Mouse (Mus musculus): ENCODE results near the gene Prss50. TPM values are rescaled to one million over a fixed set of nuclear protein-coding genes. Genes with fewer than 3 reads are reported as not detected.
A peak's percentile ranks its signal among the peaks of the same experiment; 100 is the strongest.

The Prss50 gene
- polyA plus RNA-seq, 1 experiment from 2014 or later: 0.24 TPM

- no peaks in the 10 kb centered on the region for H3K9me3 ChIP-seq (ENCODE audit: control insufficient read depth, low read length)
- 72% methylated on average over 12 of the region's 12 CpGs for WGBS
- H3K27me3 ChIP-seq (ENCODE audit: control insufficient read depth, insufficient read depth, low read length): no peaks in the 10 kb centered on the region
- no peak overlapping the region for H3K4me3 ChIP-seq (ENCODE audit: low read length)
- no peak for ATAC-seq (ENCODE audit: low FRiP score, low TSS enrichment)
- H3K36me3 ChIP-seq (ENCODE audit: control insufficient read depth, insufficient read depth, low read length): no peaks in the 10 kb centered on the region
- no peak overlapping the region for H3K4me2 ChIP-seq (replicated peaks; ENCODE audit: low read depth, low read length)
- no peak overlapping the region for H3K9ac ChIP-seq (ENCODE audit: low read depth, low read length)
- no peak overlapping the region for H3K27ac ChIP-seq (ENCODE audit: low read depth, low read length)
- peaks cover 17% of the 10 kb centered on the region for H3K4me1 ChIP-seq (ENCODE audit: control insufficient read depth, insufficient read depth, low read length)
Measured at GRCm38 (mm10) chr9:110891077-110891828, 33.5 kb downstream of the Prss50 start.

GRCm38 (mm10) chr9:110892552-110892951 is 34.8 kb downstream of the Prss50 start:
- H3K4me2 ChIP-seq (replicated peaks; ENCODE audit: low read depth, low read length): no peak overlapping the region
- WGBS: 87% methylated on average over 3 of the region's 3 CpGs

GRCm38 (mm10) chr9:110893429-110893828 is 35.7 kb downstream of the Prss50 start:
- Histone ChIP-seq H3K4me3 (ENCODE audit: low read length) (no peak overlapping the region), H3K4me2 (replicated peaks; ENCODE audit: low read depth, low read length) (no peak overlapping the region), H3K9ac (ENCODE audit: low read depth, low read length) (no peak overlapping the region), H3K36me3 (ENCODE audit: control insufficient read depth, insufficient read depth, low read length) (no peaks in the 10 kb centered on the region; the same call in 1 of the 2 replicates), H3K27ac (ENCODE audit: low read depth, low read length) (no peak overlapping the region), H3K9me3 (ENCODE audit: control insufficient read depth, low read length) (no peaks in the 10 kb centered on the region), H3K27me3 (ENCODE audit: control insufficient read depth, insufficient read depth, low read length) (no peaks in the 10 kb centered on the region), H3K4me1 (ENCODE audit: control insufficient read depth, insufficient read depth, low read length) (peaks cover 15% of the 10 kb centered on the region)
- WGBS: 73% methylated on average over 10 of the region's 10 CpGs
- ATAC-seq (ENCODE audit: low FRiP score, low TSS enrichment): no peak

More at GRCm38 (mm10) chr9:110892552-110892951, 34.8 kb downstream of the Prss50 start:
- no peak overlapping the region for H3K9ac ChIP-seq (ENCODE audit: low read depth, low read length)
- ATAC-seq (ENCODE audit: low FRiP score, low TSS enrichment): no peak
- no peaks in the 10 kb centered on the region for H3K9me3 ChIP-seq (ENCODE audit: control insufficient read depth, low read length)
- peaks cover 15% of the 10 kb centered on the region for H3K4me1 ChIP-seq (ENCODE audit: control insufficient read depth, insufficient read depth, low read length)
- H3K27me3 ChIP-seq (ENCODE audit: control insufficient read depth, insufficient read depth, low read length): no peaks in the 10 kb centered on the region
- H3K4me3 ChIP-seq (ENCODE audit: low read length): no peak overlapping the region
- no peaks in the 10 kb centered on the region for H3K36me3 ChIP-seq (ENCODE audit: control insufficient read depth, insufficient read depth, low read length)
- H3K27ac ChIP-seq (ENCODE audit: low read depth, low read length): no peak overlapping the region

- WGBS: 38% methylated on average over 5 of the region's 5 CpGs
- Histone ChIP-seq H3K9me3 (ENCODE audit: control insufficient read depth, low read length) (no peaks in the 10 kb centered on the region), H3K4me3 (ENCODE audit: low read length) (no peak overlapping the region), H3K36me3 (ENCODE audit: control insufficient read depth, insufficient read depth, low read length) (no peaks in the 10 kb centered on the region; the same call in 1 of the 2 replicates), H3K4me2 (replicated peaks; ENCODE audit: low read depth, low read length) (0 out of 2 replicates have a peak overlapping the region, but pooled peaks have one; percentile 25), H3K9ac (ENCODE audit: low read depth, low read length) (no peak overlapping the region), H3K27ac (ENCODE audit: low read depth, low read length) (no peak overlapping the region), H3K4me1 (ENCODE audit: control insufficient read depth, insufficient read depth, low read length) (peaks cover 7% of the 10 kb centered on the region; the same call in 1 of the 2 replicates), H3K27me3 (ENCODE audit: control insufficient read depth, insufficient read depth, low read length) (no peaks in the 10 kb centered on the region)
- ATAC-seq (ENCODE audit: low FRiP score, low TSS enrichment): peak; percentile 40
Measured at GRCm38 (mm10) chr9:110895507-110895906, 37.7 kb downstream of the Prss50 start.

- Histone ChIP-seq H3K27ac (ENCODE audit: low read depth, low read length) (peak overlapping the region; percentile 11; the same call in 1 of the 2 replicates), H3K4me3 (ENCODE audit: low read length) (peak overlapping the region; percentile 10; the same call in 1 of the 2 replicates), H3K4me2 (replicated peaks; ENCODE audit: low read depth, low read length) (peak overlapping the region; percentile 25), H3K9ac (ENCODE audit: low read depth, low read length) (no peak overlapping the region), H3K9me3 (ENCODE audit: control insufficient read depth, low read length) (no peaks in the 10 kb centered on the region), H3K36me3 (ENCODE audit: control insufficient read depth, insufficient read depth, low read length) (no peaks in the 10 kb centered on the region; the same call in 1 of the 2 replicates), H3K27me3 (ENCODE audit: control insufficient read depth, insufficient read depth, low read length) (no peaks in the 10 kb centered on the region), H3K4me1 (ENCODE audit: control insufficient read depth, insufficient read depth, low read length) (peaks cover 7% of the 10 kb centered on the region; the same call in 1 of the 2 replicates)
- peak; percentile 44 for ATAC-seq (ENCODE audit: low FRiP score, low TSS enrichment)
- WGBS: 11% methylated on average over 7 of the region's 7 CpGs
Measured at GRCm38 (mm10) chr9:110895994-110896393, 38.2 kb downstream of the Prss50 start.

- H3K4me2 ChIP-seq (replicated peaks; ENCODE audit: low read depth, low read length): peak overlapping the region; percentile 25
- H3K36me3 ChIP-seq (ENCODE audit: control insufficient read depth, insufficient read depth, low read length): no peaks in the 10 kb centered on the region; the same call in 1 of the 2 replicates
- H3K27ac ChIP-seq (ENCODE audit: low read depth, low read length): no peak overlapping the region
- WGBS: 12% methylated on average over 6 of the region's 6 CpGs
- H3K9ac ChIP-seq (ENCODE audit: low read depth, low read length): no peak overlapping the region
- peak; percentile 67 for ATAC-seq (ENCODE audit: low FRiP score, low TSS enrichment)
- H3K27me3 ChIP-seq (ENCODE audit: control insufficient read depth, insufficient read depth, low read length): no peaks in the 10 kb centered on the region
- H3K4me3 ChIP-seq (ENCODE audit: low read length): peak overlapping the region; percentile 10; the same call in 1 of the 2 replicates
- H3K9me3 ChIP-seq (ENCODE audit: control insufficient read depth, low read length): no peaks in the 10 kb centered on the region
- peaks cover 7% of the 10 kb centered on the region; the same call in 1 of the 2 replicates for H3K4me1 ChIP-seq (ENCODE audit: control insufficient read depth, insufficient read depth, low read length)
Measured at GRCm38 (mm10) chr9:110896595-110896994, 38.8 kb downstream of the Prss50 start.

- H3K27ac ChIP-seq (ENCODE audit: low read depth, low read length): no peak overlapping the region
- WGBS: 41% methylated on average over 10 of the region's 10 CpGs
- H3K4me3 ChIP-seq (ENCODE audit: low read length): no peak overlapping the region
- H3K36me3 ChIP-seq (ENCODE audit: control insufficient read depth, insufficient read depth, low read length): no peaks in the 10 kb centered on the region; the same call in 1 of the 2 replicates
- H3K4me1 ChIP-seq (ENCODE audit: control insufficient read depth, insufficient read depth, low read length): peaks cover 7% of the 10 kb centered on the region; the same call in 1 of the 2 replicates
- no peak for ATAC-seq (ENCODE audit: low FRiP score, low TSS enrichment)
- H3K4me2 ChIP-seq (replicated peaks; ENCODE audit: low read depth, low read length): no peak overlapping the region
- no peaks in the 10 kb centered on the region for H3K27me3 ChIP-seq (ENCODE audit: control insufficient read depth, insufficient read depth, low read length)
- H3K9ac ChIP-seq (ENCODE audit: low read depth, low read length): no peak overlapping the region
- no peaks in the 10 kb centered on the region for H3K9me3 ChIP-seq (ENCODE audit: control insufficient read depth, low read length)
Measured at GRCm38 (mm10) chr9:110899451-110900008, 41.8 kb downstream of the Prss50 start.

GRCm38 (mm10) chr9:110901204-110901603 is 43.4 kb downstream of the Prss50 start:
- Histone ChIP-seq H3K4me1 (ENCODE audit: control insufficient read depth, insufficient read depth, low read length) (no peaks in the 10 kb centered on the region), H3K27me3 (ENCODE audit: control insufficient read depth, insufficient read depth, low read length) (no peaks in the 10 kb centered on the region), H3K9ac (ENCODE audit: low read depth, low read length) (no peak overlapping the region), H3K27ac (ENCODE audit: low read depth, low read length) (no peak overlapping the region), H3K9me3 (ENCODE audit: control insufficient read depth, low read length) (no peaks in the 10 kb centered on the region), H3K36me3 (ENCODE audit: control insufficient read depth, insufficient read depth, low read length) (no peaks in the 10 kb centered on the region; the same call in 1 of the 2 replicates), H3K4me2 (replicated peaks; ENCODE audit: low read depth, low read length) (no peak overlapping the region), H3K4me3 (ENCODE audit: low read length) (no peak overlapping the region)
- 89% methylated on average over 6 of the region's 6 CpGs for WGBS
- no peak for ATAC-seq (ENCODE audit: low FRiP score, low TSS enrichment)

GRCm38 (mm10) chr9:110902271-110902670 is 44.5 kb downstream of the Prss50 start:
- H3K4me3 ChIP-seq (ENCODE audit: low read length): no peak overlapping the region
- H3K4me2 ChIP-seq (replicated peaks; ENCODE audit: low read depth, low read length): no peak overlapping the region
- no peak overlapping the region for H3K9ac ChIP-seq (ENCODE audit: low read depth, low read length)
- 88% methylated on average over 4 of the region's 4 CpGs for WGBS
- ATAC-seq (ENCODE audit: low FRiP score, low TSS enrichment): no peak
- H3K36me3 ChIP-seq (ENCODE audit: control insufficient read depth, insufficient read depth, low read length): no peaks in the 10 kb centered on the region; the same call in 1 of the 2 replicates
- H3K4me1 ChIP-seq (ENCODE audit: control insufficient read depth, insufficient read depth, low read length): no peaks in the 10 kb centered on the region
- H3K9me3 ChIP-seq (ENCODE audit: control insufficient read depth, low read length): no peaks in the 10 kb centered on the region
- H3K27me3 ChIP-seq (ENCODE audit: control insufficient read depth, insufficient read depth, low read length): no peaks in the 10 kb centered on the region
- no peak overlapping the region for H3K27ac ChIP-seq (ENCODE audit: low read depth, low read length)
